Mouse (Mus musculus): ENCODE results near the gene Dhx37. TPM values are rescaled to one million over a fixed set of nuclear protein-coding genes. Genes with fewer than 3 reads are reported as not detected.
"Not testable (repeated sequence)": the region's sequence is repeated elsewhere in the genome, so short reads cannot be mapped to it uniquely, and the experiment has no call there.

The Dhx37 gene
- polyA plus RNA-seq, 1 experiment from 2014 or later: 10.4 TPM

GRCm38 (mm10) chr5:125404903-125405545 lies 28.9 kb downstream of the Dhx37 start:
- H3K9ac ChIP-seq: peak overlapping the region; percentile 71
- peaks cover 3% of the 10 kb centered on the region; the same call in 1 of the 2 replicates for H3K27me3 ChIP-seq
- H3K4me1 ChIP-seq (replicated peaks): peaks cover 22% of the 10 kb centered on the region
- peak overlapping the region; percentile 56 for H3K4me3 ChIP-seq
- under 1% methylated on average over 28 of the region's 28 CpGs for WGBS
- H3K27ac ChIP-seq: peak overlapping the region; percentile 95
- H3K9me3 ChIP-seq: no peaks in the 10 kb centered on the region
- no peaks in the 10 kb centered on the region for H3K36me3 ChIP-seq
- H3K4me2 ChIP-seq: peak overlapping the region; percentile 69
- 0 out of 2 replicates have a peak, but pooled peaks have one; percentile 32 for ATAC-seq (ENCODE audit: low FRiP score)

DNA sequence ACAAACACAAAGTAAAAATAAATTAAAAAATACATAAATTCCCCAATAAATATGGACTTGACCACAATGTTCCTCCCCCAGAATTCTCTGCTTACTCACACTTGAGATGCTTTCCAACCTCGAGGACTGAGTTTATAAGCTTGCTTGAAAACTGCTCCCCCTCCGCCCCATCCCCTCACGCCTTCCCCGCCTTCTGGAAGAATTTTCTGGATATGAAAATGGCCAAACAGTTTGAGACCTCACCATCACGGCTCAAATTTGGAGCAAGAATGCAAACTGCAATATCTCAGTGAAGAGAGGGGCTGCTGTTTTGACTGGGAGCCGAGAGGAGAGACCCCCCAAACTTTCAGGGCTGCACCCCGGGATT lies 29.4 kb downstream of the Dhx37 start:
- Histone ChIP-seq H3K36me3 (no peaks in the 10 kb centered on the region), H3K9me3 (no peaks in the 10 kb centered on the region), H3K4me1 (replicated peaks) (peaks cover 17% of the 10 kb centered on the region), H3K27ac (peak overlapping the region; percentile 95), H3K9ac (peak overlapping the region; percentile 71), H3K4me2 (peak overlapping the region; percentile 69), H3K27me3 (peaks cover 3% of the 10 kb centered on the region; the same call in 1 of the 2 replicates), H3K4me3 (peak overlapping the region; percentile 56)
- ATAC-seq (ENCODE audit: low FRiP score): no peak
- 3% methylated on average over 7 of the region's 7 CpGs for WGBS

DNA sequence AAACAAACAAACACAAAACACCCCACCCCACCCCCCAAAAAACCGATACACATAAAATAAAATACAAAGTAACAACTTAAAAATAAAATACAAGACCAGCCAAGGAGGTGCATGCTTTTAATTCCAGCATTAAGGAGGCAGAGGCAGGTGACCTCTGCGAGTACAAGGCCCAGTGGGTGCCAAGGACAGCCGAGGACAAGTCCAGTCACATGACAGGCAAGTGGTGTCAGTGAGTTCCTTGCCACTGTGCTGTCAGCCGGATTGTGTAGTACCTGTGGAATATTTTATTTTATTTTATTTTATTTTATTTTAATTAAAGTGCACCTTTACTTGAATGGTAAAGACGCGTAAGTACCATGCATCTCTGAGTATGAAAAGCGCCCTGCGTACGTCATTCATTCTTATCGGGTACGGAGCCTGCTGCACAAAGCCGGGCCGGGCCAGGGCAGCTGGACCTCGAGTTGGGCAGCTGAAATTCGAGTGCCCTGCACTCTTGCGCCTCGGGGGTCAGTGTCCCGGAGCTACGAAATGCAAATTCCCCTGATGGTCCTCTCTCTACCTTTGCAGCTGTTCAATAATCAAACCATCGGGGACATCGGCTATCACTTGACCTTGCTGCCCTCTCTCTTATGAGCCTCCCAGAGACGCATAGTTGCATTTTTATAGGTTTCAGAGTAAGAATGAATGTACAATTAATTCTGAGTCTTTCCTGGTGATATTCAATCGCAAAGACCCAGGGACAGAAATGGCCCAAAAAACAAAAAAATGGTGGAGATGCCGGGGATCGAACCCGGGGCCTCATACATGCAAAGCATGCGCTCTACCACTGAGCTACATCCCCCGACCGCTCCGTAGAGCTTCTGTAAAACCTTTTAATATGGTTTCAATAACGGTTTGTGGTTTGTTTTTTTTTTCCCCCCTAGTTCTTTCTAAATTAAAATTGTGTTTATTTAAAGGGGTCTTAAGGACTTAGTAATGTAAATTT lies 30.1 kb downstream of the Dhx37 start:
- no peak overlapping the region; the same call in 1 of the 2 replicates for H3K27ac ChIP-seq
- WGBS: 12% methylated on average over 31 of the region's 31 CpGs

GRCm38 (mm10) chr5:125402991-125403390 lies 30.9 kb downstream of the Dhx37 start:
- 63% methylated on average over 6 of the region's 6 CpGs for WGBS
- Histone ChIP-seq H3K9me3 (no peaks in the 10 kb centered on the region), H3K27me3 (peaks cover 3% of the 10 kb centered on the region; the same call in 1 of the 2 replicates), H3K4me2 (no peak overlapping the region), H3K9ac (no peak overlapping the region; the same call in 1 of the 2 replicates), H3K36me3 (no peaks in the 10 kb centered on the region), H3K4me1 (replicated peaks) (peaks cover 17% of the 10 kb centered on the region), H3K27ac (no peak overlapping the region), H3K4me3 (no peak overlapping the region)
- ATAC-seq (ENCODE audit: low FRiP score): no peak

More for the DNA sequence above, 30.1 kb downstream of the Dhx37 start:
- ATAC-seq (ENCODE audit: low FRiP score): no peak
- H3K4me3 ChIP-seq: peak overlapping the region; percentile 39
- no peaks in the 10 kb centered on the region for H3K9me3 ChIP-seq
- peaks cover 3% of the 10 kb centered on the region; the same call in 1 of the 2 replicates for H3K27me3 ChIP-seq
- H3K4me2 ChIP-seq: peak overlapping the region; percentile 69
- H3K9ac ChIP-seq: peak overlapping the region; percentile 66
- H3K4me1 ChIP-seq (replicated peaks): peaks cover 17% of the 10 kb centered on the region
- no peaks in the 10 kb centered on the region for H3K36me3 ChIP-seq

DNA sequence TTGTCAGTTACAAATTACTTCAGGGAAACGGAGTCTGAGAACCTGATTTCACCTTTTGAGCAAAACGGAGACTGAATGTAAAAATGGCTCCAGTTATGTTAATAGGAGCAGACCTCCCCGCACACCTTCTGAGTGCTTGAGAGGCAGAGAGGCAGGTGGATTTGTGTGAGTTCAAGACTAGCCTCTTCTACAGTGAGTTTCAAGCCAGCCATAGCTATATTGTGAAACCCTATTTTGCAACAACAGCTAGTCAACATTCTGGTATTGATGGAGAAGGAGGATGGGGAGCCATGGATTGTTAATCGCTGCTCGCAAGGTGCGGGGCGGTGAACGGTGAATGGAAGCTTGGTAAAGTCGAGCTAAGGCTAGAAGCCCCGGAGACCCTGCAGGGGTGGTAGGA lies 31.4 kb downstream of the Dhx37 start:
- 49% methylated on average over 10 of the region's 10 CpGs for WGBS
- H3K4me2 ChIP-seq: no peak overlapping the region
- H3K36me3 ChIP-seq: no peaks in the 10 kb centered on the region
- peaks cover 16% of the 10 kb centered on the region for H3K4me1 ChIP-seq (replicated peaks)
- H3K27me3 ChIP-seq: peaks cover 3% of the 10 kb centered on the region; the same call in 1 of the 2 replicates
- no peak overlapping the region; the same call in 1 of the 2 replicates for H3K9ac ChIP-seq
- ATAC-seq (ENCODE audit: low FRiP score): no peak
- H3K9me3 ChIP-seq: no peaks in the 10 kb centered on the region
- no peak overlapping the region for H3K4me3 ChIP-seq
- no peak overlapping the region for H3K27ac ChIP-seq

DNA sequence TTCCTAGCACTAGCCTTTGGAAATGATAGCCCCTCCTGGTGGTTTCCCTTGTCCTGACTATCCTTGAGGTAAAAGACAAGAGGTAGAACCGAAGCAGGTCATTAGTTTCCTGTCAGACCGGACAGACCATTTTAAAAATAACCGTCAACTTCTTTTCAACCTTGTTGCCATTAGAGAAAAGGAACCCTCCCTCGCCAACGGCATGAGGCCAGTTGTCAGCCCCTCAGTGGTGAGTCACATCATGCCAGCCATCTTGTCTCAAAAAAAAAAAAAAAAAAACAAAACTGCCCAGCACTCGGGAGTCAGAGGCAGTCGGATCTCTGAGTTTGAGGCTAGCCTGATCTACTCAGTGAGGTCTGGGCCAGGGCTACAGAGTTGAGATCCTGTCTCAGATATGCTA lies 33.0 kb downstream of the Dhx37 start:
- Histone ChIP-seq H3K9me3 (no peaks in the 10 kb centered on the region), H3K27ac (no peak overlapping the region), H3K4me2 (no peak overlapping the region), H3K36me3 (no peaks in the 10 kb centered on the region), H3K4me1 (replicated peaks) (peaks cover 4% of the 10 kb centered on the region; the same call in 1 of the 2 replicates), H3K4me3 (no peak overlapping the region), H3K27me3 (peaks cover 3% of the 10 kb centered on the region; the same call in 1 of the 2 replicates), H3K9ac (no peak overlapping the region)
- WGBS: 58% methylated on average over 7 of the region's 7 CpGs
- no peak for ATAC-seq (ENCODE audit: low FRiP score)

DNA sequence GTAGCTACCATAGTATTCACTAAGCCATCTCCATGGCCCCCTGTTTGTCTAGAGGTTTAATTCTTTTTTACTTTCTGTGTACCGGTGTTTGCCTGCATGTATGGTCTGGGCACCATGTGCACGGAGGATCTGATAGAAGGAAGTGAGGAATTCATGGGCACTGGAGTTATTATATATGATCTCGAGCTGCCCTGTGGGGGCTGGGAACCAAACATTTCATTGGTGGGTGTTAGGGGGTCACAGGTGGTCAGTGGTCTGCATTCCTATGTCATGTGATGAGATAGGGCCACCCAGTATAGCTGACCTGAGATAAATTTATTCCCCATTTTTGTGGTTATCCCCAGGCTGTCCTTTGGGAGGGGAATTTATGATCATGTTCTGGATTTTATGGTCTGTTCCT lies 38.9 kb downstream of the Dhx37 start:
- no peak for ATAC-seq (ENCODE audit: low FRiP score)
- H3K9ac ChIP-seq: peak overlapping the region; percentile 70
- H3K4me2 ChIP-seq: peak overlapping the region; percentile 59
- H3K4me1 ChIP-seq (replicated peaks): peaks cover 33% of the 10 kb centered on the region
- H3K27ac ChIP-seq: peak overlapping the region; percentile 100
- 61% methylated on average over 3 of the region's 3 CpGs for WGBS
- H3K9me3 ChIP-seq: no peaks in the 10 kb centered on the region
- H3K4me3 ChIP-seq: 0 out of 2 replicates have a peak overlapping the region, but pooled peaks have one; percentile 34
- H3K36me3 ChIP-seq: no peaks in the 10 kb centered on the region
- H3K27me3 ChIP-seq: no peaks in the 10 kb centered on the region

- peak; percentile 62 for ATAC-seq (ENCODE audit: low FRiP score)
- 8% methylated on average over 20 of the region's 25 CpGs for WGBS
- Histone ChIP-seq H3K4me3 (peak overlapping the region; percentile 34), H3K36me3 (no peaks in the 10 kb centered on the region), H3K4me1 (replicated peaks) (peaks cover 33% of the 10 kb centered on the region), H3K27ac (peak overlapping the region; percentile 100), H3K9me3 (no peaks in the 10 kb centered on the region), H3K4me2 (peak overlapping the region; percentile 59), H3K9ac (peak overlapping the region; percentile 70), H3K27me3 (no peaks in the 10 kb centered on the region)
These were observed 40.0 kb downstream of the Dhx37 start for GRCm38 (mm10) chr5:125393622-125394603.

GRCm38 (mm10) chr5:125392977-125393621 lies 40.8 kb downstream of the Dhx37 start:
- peak overlapping the region; percentile 34 for H3K4me3 ChIP-seq
- H3K9me3 ChIP-seq: no peaks in the 10 kb centered on the region
- WGBS: under 1% methylated on average over 20 of the region's 20 CpGs
- peak overlapping the region; percentile 59 for H3K4me2 ChIP-seq
- peak overlapping the region; percentile 100 for H3K27ac ChIP-seq
- no peaks in the 10 kb centered on the region for H3K36me3 ChIP-seq
- ATAC-seq (ENCODE audit: low FRiP score): peak; percentile 87
- H3K4me1 ChIP-seq (replicated peaks): peaks cover 40% of the 10 kb centered on the region
- peak overlapping the region; percentile 70 for H3K9ac ChIP-seq
- H3K27me3 ChIP-seq: no peaks in the 10 kb centered on the region

- Histone ChIP-seq H3K9ac (peak overlapping the region; percentile 58), H3K36me3 (no peaks in the 10 kb centered on the region), H3K4me1 (replicated peaks) (peaks cover 42% of the 10 kb centered on the region), H3K27me3 (no peaks in the 10 kb centered on the region), H3K4me2 (peak overlapping the region; percentile 59), H3K4me3 (no peak overlapping the region; the same call in 1 of the 2 replicates), H3K9me3 (no peaks in the 10 kb centered on the region), H3K27ac (peak overlapping the region; percentile 100)
- 19% methylated on average over 1 of the region's 1 CpGs for WGBS
- peak; percentile 8; the same call in 1 of the 2 replicates for ATAC-seq (ENCODE audit: low FRiP score)
These were observed 41.3 kb downstream of the Dhx37 start for GRCm38 (mm10) chr5:125392618-125392976.

GRCm38 (mm10) chr5:125392176-125392575 lies 41.7 kb downstream of the Dhx37 start:
- WGBS: 94% methylated on average over 4 of the region's 4 CpGs
- not testable (repeated sequence) for ATAC-seq (ENCODE audit: low FRiP score); H3K4me2 ChIP-seq; H3K36me3 ChIP-seq; H3K9me3 ChIP-seq; H3K27me3 ChIP-seq; H3K9ac ChIP-seq; H3K4me3 ChIP-seq
- H3K27ac ChIP-seq: peak overlapping the region; percentile 100
- peaks cover 42% of the 10 kb centered on the region for H3K4me1 ChIP-seq (replicated peaks)
